Mouse (Mus musculus): Measurements from ENCODE around the gene Fam184a. TPM values are rescaled to one million over a fixed set of nuclear protein-coding genes. Genes with fewer than 3 reads are reported as not detected.

Fam184a gene
- polyA plus RNA-seq, 1 experiment from 2014 or later = 0.05 TPM

- Histone ChIP-seq H3K36me3 (replicated peaks; ENCODE audit: insufficient read depth, low read length) (no peaks in the 10 kb centered on the region), H3K9me3 (ENCODE audit: low read length) (no peaks in the 10 kb centered on the region), H3K9ac (replicated peaks) (no peak overlapping the region), H3K4me3 (ENCODE audit: low read depth, low read length) (no peak overlapping the region), H3K27ac (ENCODE audit: low read depth) (no peak overlapping the region), H3K4me2 (ENCODE audit: low read depth, low read length) (no peak overlapping the region), H3K27me3 (ENCODE audit: insufficient read depth, low read length) (no peaks in the 10 kb centered on the region), H3K4me1 (ENCODE audit: insufficient read depth) (no peaks in the 10 kb centered on the region)
- DNase-seq (no peak), ATAC-seq (no peak)
- 81% methylated on average over 5 of the region's 5 CpGs for WGBS (ENCODE audit: insufficient replicate concordance)
- TF ChIP-seq CTCF (IDR thresholded peaks at IDR 0.05; ENCODE audit: low read depth) (no peak), EP300 (IDR thresholded peaks at IDR 0.05; ENCODE audit: low read depth) (no peak)
Observed at GRCm38 (mm10) chr10:53742961-53743360, 8.0 kb downstream of the Fam184a start.

GRCm38 (mm10) chr10:53740014-53740413 lies 10.9 kb downstream of the Fam184a start:
- DNase-seq (no peak), ATAC-seq (no peak)
- no peak overlapping the region for H3K4me2 ChIP-seq (ENCODE audit: low read depth, low read length)
- H3K27me3 ChIP-seq (ENCODE audit: insufficient read depth, low read length) = no peaks in the 10 kb centered on the region
- no peak overlapping the region for H3K27ac ChIP-seq (ENCODE audit: low read depth)
- H3K9ac ChIP-seq (replicated peaks) = no peak overlapping the region
- TF ChIP-seq EP300 (IDR thresholded peaks at IDR 0.05; ENCODE audit: low read depth) (no peak), CTCF (IDR thresholded peaks at IDR 0.05; ENCODE audit: low read depth) (no peak)
- no peaks in the 10 kb centered on the region for H3K9me3 ChIP-seq (ENCODE audit: low read length)
- H3K4me3 ChIP-seq (ENCODE audit: low read depth, low read length) = no peak overlapping the region
- H3K36me3 ChIP-seq (replicated peaks; ENCODE audit: insufficient read depth, low read length) = no peaks in the 10 kb centered on the region
- H3K4me1 ChIP-seq (ENCODE audit: insufficient read depth) = no peaks in the 10 kb centered on the region

GRCm38 (mm10) chr10:53738842-53739241 lies 12.1 kb downstream of the Fam184a start:
- 79% methylated on average over 8 of the region's 8 CpGs for WGBS (ENCODE audit: insufficient replicate concordance)
- Histone ChIP-seq H3K4me1 (ENCODE audit: insufficient read depth) (no peaks in the 10 kb centered on the region), H3K9me3 (ENCODE audit: low read length) (no peaks in the 10 kb centered on the region), H3K9ac (replicated peaks) (no peak overlapping the region), H3K4me3 (ENCODE audit: low read depth, low read length) (no peak overlapping the region), H3K36me3 (replicated peaks; ENCODE audit: insufficient read depth, low read length) (no peaks in the 10 kb centered on the region), H3K27ac (ENCODE audit: low read depth) (no peak overlapping the region), H3K27me3 (ENCODE audit: insufficient read depth, low read length) (no peaks in the 10 kb centered on the region), H3K4me2 (ENCODE audit: low read depth, low read length) (no peak overlapping the region)
- ATAC-seq (no peak), DNase-seq (no peak)
- TF ChIP-seq CTCF (IDR thresholded peaks at IDR 0.05; ENCODE audit: low read depth) = no peak
- TF ChIP-seq EP300 (IDR thresholded peaks at IDR 0.05; ENCODE audit: low read depth) = no peak

GRCm38 (mm10) chr10:53735201-53735865 lies 15.6 kb downstream of the Fam184a start:
- Histone ChIP-seq H3K4me1 (ENCODE audit: insufficient read depth) (no peaks in the 10 kb centered on the region), H3K9ac (replicated peaks) (no peak overlapping the region), H3K27me3 (ENCODE audit: insufficient read depth, low read length) (no peaks in the 10 kb centered on the region), H3K36me3 (replicated peaks; ENCODE audit: insufficient read depth, low read length) (no peaks in the 10 kb centered on the region), H3K4me3 (ENCODE audit: low read depth, low read length) (no peak overlapping the region), H3K4me2 (ENCODE audit: low read depth, low read length) (no peak overlapping the region), H3K27ac (ENCODE audit: low read depth) (no peak overlapping the region), H3K9me3 (ENCODE audit: low read length) (no peaks in the 10 kb centered on the region)
- WGBS (ENCODE audit: insufficient replicate concordance) = 69% methylated on average over 7 of the region's 7 CpGs
- no peak for ATAC-seq
- no peak for TF ChIP-seq CTCF (IDR thresholded peaks at IDR 0.05; ENCODE audit: low read depth)
- DNase-seq = no peak

- Histone ChIP-seq H3K4me3 (ENCODE audit: low read depth, low read length) (no peak overlapping the region), H3K36me3 (replicated peaks; ENCODE audit: insufficient read depth, low read length) (no peaks in the 10 kb centered on the region), H3K4me2 (ENCODE audit: low read depth, low read length) (no peak overlapping the region), H3K4me1 (ENCODE audit: insufficient read depth) (no peaks in the 10 kb centered on the region), H3K27me3 (ENCODE audit: insufficient read depth, low read length) (no peaks in the 10 kb centered on the region), H3K9ac (replicated peaks) (no peak overlapping the region), H3K27ac (ENCODE audit: low read depth) (no peak overlapping the region), H3K9me3 (ENCODE audit: low read length) (no peaks in the 10 kb centered on the region)
- DNase-seq (no peak), ATAC-seq (no peak)
- 73% methylated on average over 7 of the region's 7 CpGs for WGBS (ENCODE audit: insufficient replicate concordance)
- TF ChIP-seq EP300 (IDR thresholded peaks at IDR 0.05; ENCODE audit: low read depth) (no peak), CTCF (IDR thresholded peaks at IDR 0.05; ENCODE audit: low read depth) (no peak)
Observed at GRCm38 (mm10) chr10:53732324-53732723, 18.6 kb downstream of the Fam184a start.

- no peaks in the 10 kb centered on the region for H3K9me3 ChIP-seq (ENCODE audit: low read length)
- no peak overlapping the region for H3K27ac ChIP-seq (ENCODE audit: low read depth)
- H3K36me3 ChIP-seq (replicated peaks; ENCODE audit: insufficient read depth, low read length) = no peaks in the 10 kb centered on the region
- no peaks in the 10 kb centered on the region for H3K27me3 ChIP-seq (ENCODE audit: insufficient read depth, low read length)
- H3K9ac ChIP-seq (replicated peaks) = no peak overlapping the region
- no peak overlapping the region for H3K4me3 ChIP-seq (ENCODE audit: low read depth, low read length)
- no peaks in the 10 kb centered on the region for H3K4me1 ChIP-seq (ENCODE audit: insufficient read depth)
- WGBS (ENCODE audit: insufficient replicate concordance) = 68% methylated on average over 1 of the region's 1 CpGs
- no peak for TF ChIP-seq CTCF (IDR thresholded peaks at IDR 0.05; ENCODE audit: low read depth)
- TF ChIP-seq EP300 (IDR thresholded peaks at IDR 0.05; ENCODE audit: low read depth) = no peak
- H3K4me2 ChIP-seq (ENCODE audit: low read depth, low read length) = no peak overlapping the region
- ATAC-seq = no peak
- DNase-seq = no peak
Observed at GRCm38 (mm10) chr10:53728883-53729282, 22.0 kb downstream of the Fam184a start.

GRCm38 (mm10) chr10:53725301-53725700 lies 25.6 kb downstream of the Fam184a start:
- Histone ChIP-seq H3K4me2 (ENCODE audit: low read depth, low read length) (no peak overlapping the region), H3K27me3 (ENCODE audit: insufficient read depth, low read length) (no peaks in the 10 kb centered on the region), H3K27ac (ENCODE audit: low read depth) (no peak overlapping the region), H3K4me1 (ENCODE audit: insufficient read depth) (no peaks in the 10 kb centered on the region), H3K4me3 (ENCODE audit: low read depth, low read length) (no peak overlapping the region), H3K9ac (replicated peaks) (no peak overlapping the region), H3K9me3 (ENCODE audit: low read length) (no peaks in the 10 kb centered on the region), H3K36me3 (replicated peaks; ENCODE audit: insufficient read depth, low read length) (no peaks in the 10 kb centered on the region)
- TF ChIP-seq EP300 (IDR thresholded peaks at IDR 0.05; ENCODE audit: low read depth) = no peak
- TF ChIP-seq CTCF (IDR thresholded peaks at IDR 0.05; ENCODE audit: low read depth) = no peak
- WGBS (ENCODE audit: insufficient replicate concordance) = 29% methylated on average over 2 of the region's 2 CpGs
- ATAC-seq = no peak
- DNase-seq = no peak
